In the genomic region with DNA sequence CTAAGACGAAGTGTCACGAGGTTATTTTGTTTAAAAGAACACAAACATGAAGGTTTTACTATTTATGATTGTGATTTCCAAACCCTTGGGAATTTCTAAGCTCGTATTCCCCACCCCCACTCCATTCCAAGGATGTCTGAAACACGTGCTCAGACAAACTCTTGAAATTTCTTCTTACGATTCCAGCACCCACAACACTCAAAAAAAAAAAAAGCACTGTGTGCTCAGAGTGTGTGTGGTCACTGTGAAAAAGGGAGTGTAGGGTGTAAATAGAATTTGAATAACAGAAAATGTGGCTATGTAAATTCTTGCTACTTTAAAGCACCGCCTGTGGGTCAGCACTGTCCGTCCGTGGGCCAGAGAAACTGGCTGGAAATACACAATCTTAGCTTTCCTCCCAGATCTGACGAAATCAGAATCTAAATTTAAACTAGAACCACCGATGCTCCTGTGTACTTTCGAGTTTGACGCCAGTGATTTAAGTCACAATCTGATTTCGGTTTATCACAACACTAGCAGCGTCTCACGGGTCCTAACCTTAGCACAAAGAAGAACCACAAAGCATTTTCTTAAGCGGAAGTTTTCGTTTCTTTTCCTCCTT, we compare ENCODE assay signal across 9 mouse cellular contexts. TPM values are rescaled to one million over a fixed set of nuclear protein-coding genes. Genes with fewer than 3 reads are reported as not detected.
DNase-seq lines count a peak whose midpoint lies in the region; ATAC-seq and TF ChIP-seq lines count a peak whose summit lies in the region.
"Had no signal": no experiment of that assay in that cellular context is flagged by ENCODE, and none has a peak within 500 bp of the region (broad histone marks: within the 10 kb centered on the region; RNA-seq: fewer than 3 reads in every experiment).

No protein-coding gene starts in this region.

- peak overlapping the region; percentile 60 for H3K4me2 ChIP-seq in hindbrain, embryonic 14.5 days (replicated peaks)

- peak overlapping the region; percentile 75; the same call in 1 of the 2 replicates for H3K27ac ChIP-seq in cortical plate, adult 2 months (ENCODE audit: insufficient read depth, low read length)
- H3K27ac ChIP-seq in hindbrain, embryonic 14.5 days, result peak overlapping the region; percentile 90

- no peaks in the 10 kb centered on the region for H3K36me3 ChIP-seq in megakaryocyte, embryonic 14.5 days (replicated peaks; ENCODE audit: low read length)
- H3K36me3 ChIP-seq in hindbrain, embryonic 14.5 days (replicated peaks; ENCODE audit: control insufficient read depth, insufficient read depth), result no peaks in the 10 kb centered on the region

- DNase-seq in hindbrain, embryonic 14.5 days (ENCODE audit: low spot score), result peak; percentile 25
- peak; percentile 13 for DNase-seq in lung, postnatal 14 days
- no peak for DNase-seq in urinary bladder, postnatal 14 days (ENCODE audit: low spot score)
- no peak for DNase-seq in spleen, adult 12 weeks (ENCODE audit: low spot score)
- DNase-seq in B cell, adult 2 months, result no peak

- no peak for TF ChIP-seq CTCF in cortical plate, adult 2 months (IDR thresholded peaks at IDR 0.05; ENCODE audit: extremely low read depth, insufficient read depth, low read length)

- peaks cover 3% of the 10 kb centered on the region; the same call in 1 of the 2 replicates for H3K9me3 ChIP-seq in megakaryocyte, embryonic 14.5 days
- H3K9me3 ChIP-seq in hindbrain, embryonic 14.5 days (ENCODE audit: control insufficient read depth, low read length), result no peaks in the 10 kb centered on the region

- 19% methylated on average over 17 of the region's 17 CpGs for WGBS in hindbrain, embryonic 14.5 days

- H3K4me1 ChIP-seq in megakaryocyte, embryonic 14.5 days, result peaks cover 25% of the 10 kb centered on the region
- H3K4me1 ChIP-seq in cortical plate, adult 2 months (ENCODE audit: control insufficient read depth, insufficient read depth, low read length), result no peaks in the 10 kb centered on the region; the same call in 1 of the 2 replicates
- peaks cover 8% of the 10 kb centered on the region for H3K4me1 ChIP-seq in hindbrain, embryonic 14.5 days (replicated peaks; ENCODE audit: control insufficient read depth, insufficient read depth, low read length)

- peak overlapping the region; percentile 95 for H3K4me3 ChIP-seq in megakaryocyte, embryonic 14.5 days (replicated peaks)
- peak overlapping the region; percentile 60 for H3K4me3 ChIP-seq in cortical plate, adult 2 months (ENCODE audit: insufficient read depth, low read length)
- H3K4me3 ChIP-seq in hindbrain, embryonic 14.5 days (replicated peaks; ENCODE audit: low read length), result peak overlapping the region; percentile 61

- ATAC-seq in megakaryocyte, adult 5-6 weeks (ENCODE audit: poor library complexity, severe bottlenecking), result no peak; the same call in 1 of the 2 replicates
- peak; percentile 21; the same call in 1 of the 2 replicates for ATAC-seq in hindbrain, embryonic 14.5 days (ENCODE audit: low FRiP score)

- TF ChIP-seq POLR2A in cortical plate, adult 2 months (IDR thresholded peaks at IDR 0.05; ENCODE audit: extremely low read depth, insufficient read depth, low read length), result no peak

- peak overlapping the region; percentile 79 for H3K9ac ChIP-seq in hindbrain, embryonic 14.5 days

- H3K27me3 ChIP-seq in megakaryocyte, embryonic 14.5 days (replicated peaks), result peaks cover 2% of the 10 kb centered on the region
- no peaks in the 10 kb centered on the region for H3K27me3 ChIP-seq in hindbrain, embryonic 14.5 days (ENCODE audit: control insufficient read depth, insufficient read depth, low read length)

RNA-seq across cellular contexts. Expression of a gene that starts 0.8 kb away (rescaled TPM):
- polyA plus RNA-seq in megakaryocyte, embryonic 14.5 days (2012; ENCODE audit: insufficient read depth, low replicate concordance), result 1.4 and 2.4 TPM in 2 replicates
- 16.2 and 22.1 TPM in 2 replicates for total RNA-seq in megakaryocyte, adult 5-6 weeks (2015)
- total RNA-seq in megakaryocyte, adult 5-6 weeks (2017), result 7.0 and 9.4 TPM in 2 replicates
- 25.1 and 26.4 TPM in 2 replicates for polyA plus RNA-seq in cortical plate, adult 2 months (2012; rRNA removed)
- polyA plus RNA-seq in hindbrain, embryonic 14.5 days (2014; fragmentation: Nextera tagmentation; extraction: Ambion mirVana), result 35.7 and 39.3 TPM in 2 replicates

RNA-seq across cellular contexts. Expression of a gene that starts 28.9 kb away (rescaled TPM):
- polyA plus RNA-seq in megakaryocyte, embryonic 14.5 days (2012; ENCODE audit: insufficient read depth, low replicate concordance), result not detected in 2 replicates
- total RNA-seq in megakaryocyte, adult 5-6 weeks (2015), result 3.9 and 5.8 TPM in 2 replicates
- total RNA-seq in megakaryocyte, adult 5-6 weeks (2017), result 4.1 and 4.8 TPM in 2 replicates
- 0.74 TPM in 1 of 2 replicates, not detected in the other for polyA plus RNA-seq in cortical plate, adult 2 months (2012; rRNA removed)
- polyA plus RNA-seq in hindbrain, embryonic 14.5 days (2014; fragmentation: Nextera tagmentation; extraction: Ambion mirVana), result 2.3 and 2.5 TPM in 2 replicates
- polyA plus RNA-seq: gonadal fat pad, adult 2 months had no signal

Comparison
In these comparisons a context has a peak if more than half of its experiments do, and no peak if none do; other contexts are left out.
1. DNase-seq: peak in hindbrain, embryonic 14.5 days (single experiment) and lung, postnatal 14 days (single experiment); none in urinary bladder, postnatal 14 days (single experiment), spleen, adult 12 weeks (single experiment) and B cell, adult 2 months (0 of 2).
2. Peak in every context shown above with its lines, with median percentiles within 50 percentile points of each other: H3K4me3 ChIP-seq.